Mouse (Mus musculus) left cerebral cortex, postnatal 14 days (tissue): ENCODE measurements around the gene Foxe1. TPM values are rescaled to one million over a fixed set of nuclear protein-coding genes. Genes with fewer than 3 reads are reported as not detected.

Source experiments
- DNase-seq, 2 experiments: peaks; one replicate each; pipeline ENCODE4 v3.0.0; 2021 to 2022; ENCODE audit warnings: low spot score in 2 of 2, mixed read lengths in 1 of 2
- intact Hi-C: fragments of 180-260 bp; cut with DNase I; formaldehyde crosslinking; loops from one replicate; pipeline ENCODE4 v1.15.1; 2025
- long read RNA-seq, 2 experiments: library from polyadenylated mRNA; stranded (forward); transcript quantifications; one replicate each; pipeline ENCODE4 v2.0.0; 2021
- total RNA-seq, 2 experiments: library from RNA; stranded (reverse); gene quantifications; 2 replicates each; pipeline ENCODE4 v1.2.3; 2021

The Foxe1 gene
- not detected for total RNA-seq
- long read RNA-seq, experiment 1, result 0 reads
- long read RNA-seq, experiment 2, result 0 reads

- DNase-seq, result no peak
- intact Hi-C loops, result loop anchor here (5.0 kb wide), 1 partner anchor 141 kb away; no protein-coding TSS in a partner anchor
Observed at GRCm38 (mm10) chr4:46343596-46344260, at the start of gene Foxe1. TSS of gene Foxe1 (plus strand) at chr4:46343609.

- peak in 1 of 2 experiments; percentile 9 for DNase-seq
- intact Hi-C loops, result loop anchor here (2.0 kb wide), 1 partner anchor 103 kb away; no protein-coding TSS in a partner anchor
Observed at GRCm38 (mm10) chr4:46304071-46304470, 39.3 kb upstream of the Foxe1 start.

DNA sequence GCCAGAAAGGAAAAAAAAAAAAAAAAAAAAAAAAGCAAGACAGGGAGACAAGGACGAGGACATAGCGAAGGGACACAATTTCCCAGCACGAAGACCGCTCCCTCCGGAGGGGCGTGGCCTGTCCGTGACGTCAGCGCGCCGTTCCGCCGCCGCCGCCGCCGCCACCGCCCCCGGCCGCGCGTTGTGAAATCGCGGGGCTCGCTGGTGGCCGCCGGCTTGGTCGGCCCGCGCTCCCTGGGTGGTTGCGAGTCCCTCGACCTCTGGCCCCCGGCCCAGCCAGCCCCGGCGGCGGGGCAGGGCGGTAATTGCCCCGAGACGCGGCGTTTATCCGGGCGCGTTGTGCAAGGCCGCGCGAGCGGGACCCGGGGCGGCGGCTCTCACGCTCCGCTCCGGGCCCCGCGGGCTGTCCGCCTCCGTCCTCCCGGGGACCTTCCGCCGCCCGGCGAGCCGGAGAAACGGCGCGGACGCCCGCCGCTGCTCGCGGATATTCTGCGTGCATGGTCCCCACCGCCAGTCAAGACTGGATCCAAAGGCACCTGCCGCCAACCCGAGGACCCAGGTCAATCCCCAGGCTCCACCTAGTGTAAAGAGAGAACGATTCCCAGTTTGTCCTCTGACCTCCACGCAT lies 38.5 kb upstream of the Foxe1 start:
- DNase-seq, result peak; percentile 70 to 85
- intact Hi-C loops, result loop anchor here (2.0 kb wide), 1 partner anchor 104 kb away; no protein-coding TSS in a partner anchor

DNA sequence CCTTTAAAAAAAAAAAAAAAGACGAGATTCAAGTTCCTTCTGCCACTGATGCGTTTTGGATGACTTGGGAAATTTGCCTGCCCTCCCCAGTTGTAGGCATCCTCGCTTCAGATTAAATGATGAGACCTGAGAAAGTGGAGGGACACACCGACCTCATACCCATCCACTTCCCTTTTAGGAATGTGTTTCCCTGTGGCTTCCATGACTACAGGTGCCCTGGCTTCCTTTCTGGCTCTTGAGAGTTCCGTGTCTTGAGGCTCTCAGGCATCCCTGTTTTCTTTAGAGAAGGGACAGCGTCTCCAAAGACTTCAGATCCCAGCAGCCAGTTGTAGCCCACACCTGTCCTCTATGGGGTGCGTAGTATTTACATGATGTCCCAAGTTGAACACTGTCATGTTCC lies 38.0 kb upstream of the Foxe1 start:
- DNase-seq, result peak in 1 of 2 experiments; percentile 13
- intact Hi-C loops, result loop anchor here (2.0 kb wide), 1 partner anchor 105 kb away; no protein-coding TSS in a partner anchor

DNA sequence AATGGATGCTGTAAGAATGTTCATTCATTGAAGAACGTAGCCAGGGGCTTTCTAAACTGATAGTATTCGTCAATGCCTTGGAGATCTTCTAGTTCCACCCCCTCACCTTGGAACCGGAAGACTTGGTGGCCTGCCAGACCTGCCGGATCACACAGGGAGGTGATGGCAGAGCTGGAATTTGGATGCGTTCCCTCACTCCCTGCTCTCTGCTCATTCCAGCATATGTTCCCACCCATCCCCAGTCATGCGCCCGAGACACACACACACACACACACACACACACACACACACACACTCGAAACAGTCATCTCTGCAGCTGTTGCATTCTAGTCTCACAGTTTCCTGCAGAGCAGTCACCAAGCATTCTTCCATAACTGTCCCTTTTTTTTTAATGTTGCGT lies 36.1 kb upstream of the Foxe1 start:
- DNase-seq, result peak; percentile 52 to 80
- intact Hi-C loops, result no loop called here

DNA sequence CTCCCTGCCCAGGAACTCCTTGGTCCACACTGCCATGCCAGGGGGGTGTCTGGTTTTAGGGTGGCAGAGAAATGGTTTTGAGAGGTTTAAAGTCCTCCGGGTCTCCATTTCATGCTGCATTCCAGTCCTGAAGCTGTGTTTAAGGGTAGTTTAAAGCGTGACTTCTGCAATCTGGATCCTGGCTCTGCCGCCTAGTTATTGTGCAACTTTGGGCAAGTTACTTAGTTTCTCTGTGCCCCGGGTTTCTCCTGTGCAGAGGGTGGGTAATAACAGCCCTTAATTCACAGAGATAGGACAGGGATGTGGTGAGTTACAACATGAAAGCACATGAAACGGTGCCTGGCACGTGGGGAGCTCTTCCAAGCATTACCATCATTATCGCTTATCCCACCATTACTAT lies 35.5 kb upstream of the Foxe1 start:
- intact Hi-C loops, result no loop called here
- no peak for DNase-seq

DNA sequence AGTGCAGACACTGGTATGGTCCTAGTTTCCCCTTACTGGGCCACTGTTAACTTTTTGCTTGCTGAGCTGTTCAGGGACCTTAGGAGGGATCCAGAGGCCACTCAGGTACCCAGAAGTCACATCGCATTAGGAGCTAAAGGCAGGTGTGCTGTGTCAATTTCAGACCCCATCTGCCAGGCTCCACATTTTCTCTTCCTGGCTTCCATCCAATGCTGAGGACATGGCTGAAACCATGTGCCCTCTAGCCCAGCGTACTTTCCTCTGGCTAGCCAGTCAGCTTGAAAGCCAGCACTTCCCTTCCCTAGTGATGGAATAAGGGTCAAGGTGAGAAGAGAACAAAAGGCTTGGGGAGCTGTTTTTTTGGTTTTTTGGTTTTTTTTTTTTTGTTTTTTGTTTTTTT lies 31.8 kb upstream of the Foxe1 start:
- intact Hi-C loops, result no loop called here

DNA sequence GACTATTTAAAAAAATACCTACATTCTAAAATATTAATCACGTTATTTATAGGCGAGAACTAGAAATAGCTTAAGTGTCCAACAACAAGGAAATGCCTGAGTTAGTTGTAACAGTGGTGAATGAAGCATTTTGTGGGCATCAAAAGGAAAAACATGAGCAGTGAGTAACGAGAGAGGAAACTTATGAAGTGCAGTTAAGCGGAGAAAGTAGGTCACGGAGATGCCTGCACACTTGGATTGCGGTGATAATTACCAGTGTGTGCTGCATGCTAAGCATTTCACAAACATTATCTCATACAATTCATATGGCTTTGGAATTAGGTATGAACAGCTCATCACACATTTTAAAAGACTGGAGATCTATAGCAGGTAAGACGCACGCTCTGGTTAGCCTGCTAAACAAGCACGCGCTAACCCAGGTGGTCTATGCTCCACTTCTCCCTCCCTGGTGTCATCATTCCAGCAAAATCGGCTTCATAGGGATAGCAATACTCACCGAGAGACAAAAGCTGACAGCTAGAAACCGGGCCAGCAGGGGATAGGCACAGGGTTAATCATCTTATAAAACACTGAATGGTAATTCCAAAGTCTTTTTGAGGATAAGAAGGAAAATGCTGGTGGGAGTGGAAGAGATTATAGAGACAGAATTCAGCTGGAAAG lies 21.5 kb upstream of the Foxe1 start:
- intact Hi-C loops, result no loop called here
- no peak for DNase-seq

More for the DNA sequence above, 31.8 kb upstream of the Foxe1 start:
- DNase-seq, result no peak

GRCm38 (mm10) chr4:46322715-46323114 lies 20.7 kb upstream of the Foxe1 start:
- DNase-seq, result no peak
- intact Hi-C loops, result no loop called here

DNA sequence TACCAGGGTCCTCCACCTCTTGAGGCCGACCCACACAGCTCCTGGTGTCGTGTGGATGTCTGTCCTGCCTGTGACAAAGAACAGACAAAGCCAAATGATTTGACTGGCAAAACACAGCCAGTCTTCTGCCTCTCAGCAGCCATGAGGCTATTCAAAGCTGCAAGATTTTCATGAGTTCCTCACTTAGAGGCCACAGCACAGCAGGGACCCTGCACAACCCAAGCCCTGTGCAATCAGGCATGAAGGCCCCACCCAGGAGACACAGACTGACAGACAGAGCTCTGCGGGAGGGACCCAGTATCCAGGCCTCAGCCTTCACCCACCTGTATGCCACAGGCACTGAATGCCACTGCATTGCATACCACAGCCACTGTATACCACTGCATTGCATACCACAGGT lies 14.5 kb upstream of the Foxe1 start:
- DNase-seq, result no peak
- intact Hi-C loops, result no loop called here

GRCm38 (mm10) chr4:46335846-46336245 lies 7.6 kb upstream of the Foxe1 start:
- intact Hi-C loops, result no loop called here
- no peak for DNase-seq

GRCm38 (mm10) chr4:46337990-46338389 lies 5.4 kb upstream of the Foxe1 start:
- intact Hi-C loops, result no loop called here

DNA sequence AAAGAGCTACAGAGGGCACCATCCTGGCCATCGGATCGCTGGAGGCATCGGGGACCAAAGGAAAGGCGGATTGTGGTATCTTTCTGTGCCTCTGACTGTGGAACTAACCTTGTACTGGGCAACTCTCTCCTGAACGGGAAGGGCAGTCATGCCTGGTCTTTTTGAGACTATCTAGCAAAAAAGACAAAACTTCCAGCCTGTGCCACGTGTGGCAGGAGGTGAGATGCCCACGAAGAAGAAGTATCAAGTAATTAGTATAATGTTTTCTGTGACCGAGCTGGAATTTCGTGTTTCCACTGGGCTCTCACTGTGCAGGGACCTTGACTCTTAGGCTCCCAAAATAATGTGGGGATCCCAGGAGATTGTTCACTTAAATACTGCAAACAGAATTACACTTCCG lies 4.4 kb upstream of the Foxe1 start:
- DNase-seq, result no peak
- intact Hi-C loops, result no loop called here

More at GRCm38 (mm10) chr4:46337990-46338389, 5.4 kb upstream of the Foxe1 start:
- no peak for DNase-seq

GRCm38 (mm10) chr4:46339584-46339983 lies 3.8 kb upstream of the Foxe1 start:
- intact Hi-C loops, result no loop called here

GRCm38 (mm10) chr4:46341831-46342680 lies 1.4 kb upstream of the Foxe1 start:
- intact Hi-C loops, result loop anchor here (5.0 kb wide), 1 partner anchor 140 kb away; no protein-coding TSS in a partner anchor
- DNase-seq, result no peak

More at GRCm38 (mm10) chr4:46339584-46339983, 3.8 kb upstream of the Foxe1 start:
- DNase-seq, result no peak

GRCm38 (mm10) chr4:46342711-46343286 lies 610 bp upstream of the Foxe1 start:
- DNase-seq, result no peak
- intact Hi-C loops, result loop anchor here (5.0 kb wide), 1 partner anchor 140 kb away; no protein-coding TSS in a partner anchor

- DNase-seq, result no peak
- intact Hi-C loops, result loop anchor here (5.0 kb wide), 1 partner anchor 142 kb away; no protein-coding TSS in a partner anchor
Observed at GRCm38 (mm10) chr4:46344288-46344687, 879 bp downstream of the Foxe1 start.

DNA sequence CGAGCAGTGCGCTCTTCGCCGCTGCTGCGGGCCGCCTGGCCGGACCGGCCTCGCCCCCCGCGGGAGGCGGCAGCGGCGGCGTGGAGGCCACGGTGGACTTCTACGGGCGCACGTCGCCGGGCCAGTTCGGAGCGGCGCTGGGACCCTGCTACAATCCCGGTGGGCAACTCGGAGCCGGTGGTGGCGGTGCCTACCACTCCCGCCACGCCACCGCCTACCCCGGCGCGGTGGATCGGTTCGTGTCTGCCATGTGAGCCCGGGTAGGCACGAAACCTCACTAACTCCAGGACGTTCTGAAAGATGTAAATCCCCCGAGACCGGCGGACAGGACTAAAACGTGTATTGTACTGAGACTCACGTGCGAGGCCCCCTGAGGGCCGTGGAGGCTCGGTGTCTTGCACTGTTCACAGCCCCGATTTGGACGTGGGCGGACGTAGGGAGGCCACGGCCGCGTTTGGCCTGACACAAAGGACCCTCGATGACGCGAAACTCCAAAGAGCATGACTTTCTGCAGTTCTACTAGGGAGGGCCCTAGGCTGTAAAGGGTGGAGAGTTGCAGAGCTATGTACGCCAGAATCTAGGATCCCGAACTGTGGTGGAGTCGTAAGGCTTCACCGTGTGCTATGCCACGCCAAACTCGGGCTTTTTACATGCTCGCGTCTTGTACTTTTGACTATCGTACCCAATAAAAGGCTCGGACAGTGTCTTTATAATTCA lies 1.8 kb downstream of the Foxe1 start:
- intact Hi-C loops, result no loop called here
- DNase-seq, result no peak
